Mouse (Mus musculus) midbrain, embryonic 12.5 days (tissue): Measurements from ENCODE around the gene Chrdl2. TPM values are rescaled to one million over a fixed set of nuclear protein-coding genes. Genes with fewer than 3 reads are reported as not detected.
A peak's percentile ranks its signal among the peaks of the same experiment; 100 is the strongest.
"Not testable (repeated sequence)": the region's sequence is repeated elsewhere in the genome, so short reads cannot be mapped to it uniquely, and the experiment has no call there.

Experiments
- ATAC-seq: fragments of 200-750 bp; cut with Nextera tagmentation; 2 replicates; pipeline ENCODE4 v1.8.0; 2017; ENCODE audit warnings: low read depth, moderate TSS enrichment, moderate library complexity; ENCODE audit not compliant: low FRiP score
- H3K27ac ChIP-seq: fragments of 300-500 bp; sonication (generic); replicated peaks from 2 replicates; pipeline ENCODE4 v1.5.1; 2016; ENCODE audit warnings: mild to moderate bottlenecking
- H3K27me3 ChIP-seq: fragments of 300-500 bp; sonication (generic); 2 replicates; pipeline ENCODE4 v1.6.1; 2016; ENCODE audit warnings: mild to moderate bottlenecking
- H3K36me3 ChIP-seq: fragments of 300-500 bp; sonication (generic); 2 replicates; pipeline ENCODE4 v1.6.1; 2016
- H3K4me1 ChIP-seq: fragments of 300-500 bp; sonication (generic); 2 replicates; pipeline ENCODE4 v1.6.1; 2016
- H3K4me2 ChIP-seq: fragments of 300-500 bp; sonication (generic); replicated peaks from 2 replicates; pipeline ENCODE4 v1.6.1; 2016; ENCODE audit warnings: mild to moderate bottlenecking, moderate library complexity
- H3K4me3 ChIP-seq: fragments of 300-500 bp; sonication (generic); 2 replicates; pipeline ENCODE4 v1.5.1; 2016; ENCODE audit warnings: mild to moderate bottlenecking
- H3K9ac ChIP-seq: fragments of 300-500 bp; sonication (generic); replicated peaks from 2 replicates; pipeline ENCODE4 v1.6.1; 2016; ENCODE audit warnings: mild to moderate bottlenecking, moderate library complexity
- H3K9me3 ChIP-seq: fragments of 300-500 bp; sonication (generic); 2 replicates; pipeline ENCODE4 v1.6.1; 2016; ENCODE audit warnings: mild to moderate bottlenecking
- WGBS: fragments of 180-500 bp; shearing (Covaris S2); methylation state at CpG from one replicate; pipeline ENCODE4 v1.1.7; 2016; 5-methylcytosine and 5-hydroxymethylcytosine counted together
- polyA plus RNA-seq: library from polyadenylated mRNA; unstranded; fragments of >200 nt; fragmentation: Nextera tagmentation; extraction: Ambion mirVana; gene quantifications from 2 replicates; pipeline ENCODE4 v1.2.1, GENCODE M21; 2016

Gene Chrdl2
- not detected in 2 replicates for polyA plus RNA-seq

DNA sequence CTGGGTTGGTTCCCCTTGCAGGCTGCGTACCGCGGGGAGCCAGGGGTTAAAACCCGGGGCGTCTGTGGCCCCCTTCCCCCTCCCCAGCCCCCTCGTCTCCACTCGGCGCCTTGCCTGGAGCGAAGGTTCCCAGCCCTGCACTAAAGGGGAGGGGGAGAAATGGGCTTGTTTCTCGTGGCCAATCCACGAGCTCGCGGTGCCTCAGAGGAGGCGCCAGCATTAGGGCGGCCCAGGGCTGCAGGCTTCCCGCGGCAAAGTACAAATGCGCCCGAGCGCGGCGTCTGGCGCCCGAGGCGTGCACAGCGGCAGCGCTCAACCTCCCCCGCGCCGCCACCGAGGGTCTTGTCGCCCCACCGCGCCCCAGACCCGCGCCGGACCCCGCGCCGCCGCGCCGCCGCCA is at the start of gene Chrdl2:
Gene Chrdl2, plus strand, starts transcription at position 383 of the 400 bp plus-strand sequence.
- no peak within 1 kb of the TSS for H3K27ac ChIP-seq
- peaks cover 11% of the 10 kb centered on the region for H3K4me1 ChIP-seq
- 1% methylated on average over 23 of the region's 44 CpGs for WGBS
- H3K9ac ChIP-seq: peak within 1 kb of the TSS; percentile 45
- H3K27me3 ChIP-seq: peaks cover 71% of the 10 kb centered on the region
- peak within 1 kb of the TSS; percentile 78 for H3K4me2 ChIP-seq
- no peaks in the 10 kb centered on the region for H3K36me3 ChIP-seq
- peak; percentile 76; the same call in 1 of the 2 replicates for ATAC-seq
- peak within 1 kb of the TSS; percentile 46 for H3K4me3 ChIP-seq
- no peaks in the 10 kb centered on the region for H3K9me3 ChIP-seq

DNA sequence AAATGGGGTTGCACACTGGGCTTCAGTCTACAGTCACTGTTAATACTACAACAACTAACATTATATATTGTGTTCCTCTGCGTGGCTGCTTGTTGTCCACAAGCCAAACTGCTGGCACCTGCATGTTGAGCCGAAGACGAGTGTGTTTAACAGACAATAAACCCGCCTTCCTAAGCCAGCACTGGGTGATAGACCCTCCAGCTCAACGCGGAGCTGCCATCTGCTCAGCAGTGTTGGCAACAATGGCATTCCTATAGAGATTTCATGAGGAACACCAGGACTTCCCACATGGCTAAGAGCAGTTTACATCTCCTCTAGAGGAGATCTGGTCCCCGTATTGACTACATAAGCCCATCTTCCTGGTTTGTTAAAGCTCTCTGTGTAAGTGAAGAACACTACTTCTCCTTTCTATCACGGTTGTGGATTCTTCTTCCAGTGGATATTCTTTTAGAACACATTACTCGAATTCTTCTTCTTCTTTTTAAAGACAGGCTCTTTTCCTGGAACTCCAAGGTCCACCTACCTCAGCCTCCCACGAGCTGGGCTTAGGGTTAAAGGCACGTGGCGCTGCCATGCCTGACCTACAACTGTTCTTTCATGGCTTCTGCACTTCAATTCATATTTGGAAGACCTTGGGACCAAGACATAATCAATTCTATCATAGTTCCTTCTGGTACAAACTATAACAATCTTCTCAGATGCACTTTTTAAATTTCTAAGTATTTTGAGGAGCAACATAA is 48.6 kb upstream of the Chrdl2 start:
- H3K4me3 ChIP-seq: no peak overlapping the region
- ATAC-seq: no peak
- H3K27me3 ChIP-seq: no peaks in the 10 kb centered on the region
- H3K9me3 ChIP-seq: no peaks in the 10 kb centered on the region
- no peak overlapping the region for H3K4me2 ChIP-seq
- 83% methylated on average over 12 of the region's 12 CpGs for WGBS
- no peaks in the 10 kb centered on the region for H3K4me1 ChIP-seq
- H3K36me3 ChIP-seq: no peaks in the 10 kb centered on the region
- no peak overlapping the region for H3K9ac ChIP-seq
- no peak overlapping the region for H3K27ac ChIP-seq

DNA sequence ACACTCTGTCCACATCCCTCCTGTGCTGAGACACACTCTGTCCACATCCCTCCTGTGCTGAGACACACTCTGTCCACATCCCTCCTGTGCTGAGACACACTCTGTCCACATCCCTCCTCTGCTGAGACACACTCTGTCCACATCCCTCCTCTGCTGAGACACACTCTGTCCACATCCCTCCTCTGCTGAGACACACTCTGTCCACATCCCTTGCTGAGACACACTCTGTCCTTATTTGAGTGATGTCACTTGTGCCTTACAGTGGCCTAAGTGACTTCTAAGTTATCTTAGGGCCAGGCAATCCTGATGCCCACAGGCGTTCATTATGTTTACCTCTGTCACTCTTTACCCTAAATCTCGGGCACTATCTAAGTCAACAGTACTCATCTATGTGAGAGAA is 45.4 kb upstream of the Chrdl2 start:
- not testable (repeated sequence) for H3K4me2 ChIP-seq, H3K9me3 ChIP-seq, ATAC-seq, H3K27me3 ChIP-seq, H3K36me3 ChIP-seq, H3K4me3 ChIP-seq, H3K27ac ChIP-seq, H3K9ac ChIP-seq
- H3K4me1 ChIP-seq: peaks cover 12% of the 10 kb centered on the region
- 96% methylated on average over 2 of the region's 2 CpGs for WGBS

DNA sequence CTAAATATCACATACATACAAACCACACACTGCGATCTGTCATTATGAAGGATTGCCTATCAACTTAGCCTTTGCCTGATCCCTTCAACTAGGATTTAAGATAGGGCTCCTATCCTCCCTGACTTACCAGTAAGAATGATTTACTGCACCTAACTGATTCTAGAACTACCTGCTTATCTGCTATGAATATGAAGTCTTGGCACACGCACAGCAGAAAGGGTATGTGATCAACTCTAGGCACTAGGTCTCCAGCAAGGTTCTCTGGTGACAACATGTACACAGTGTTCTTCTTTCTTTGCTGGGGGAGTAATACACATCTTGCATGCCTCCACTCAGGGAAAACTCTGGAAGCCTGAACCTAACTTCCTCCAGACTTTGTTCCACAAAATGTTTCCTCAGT is 44.5 kb upstream of the Chrdl2 start:
- 94% methylated on average over 2 of the region's 2 CpGs for WGBS
- H3K27me3 ChIP-seq: no peaks in the 10 kb centered on the region

DNA sequence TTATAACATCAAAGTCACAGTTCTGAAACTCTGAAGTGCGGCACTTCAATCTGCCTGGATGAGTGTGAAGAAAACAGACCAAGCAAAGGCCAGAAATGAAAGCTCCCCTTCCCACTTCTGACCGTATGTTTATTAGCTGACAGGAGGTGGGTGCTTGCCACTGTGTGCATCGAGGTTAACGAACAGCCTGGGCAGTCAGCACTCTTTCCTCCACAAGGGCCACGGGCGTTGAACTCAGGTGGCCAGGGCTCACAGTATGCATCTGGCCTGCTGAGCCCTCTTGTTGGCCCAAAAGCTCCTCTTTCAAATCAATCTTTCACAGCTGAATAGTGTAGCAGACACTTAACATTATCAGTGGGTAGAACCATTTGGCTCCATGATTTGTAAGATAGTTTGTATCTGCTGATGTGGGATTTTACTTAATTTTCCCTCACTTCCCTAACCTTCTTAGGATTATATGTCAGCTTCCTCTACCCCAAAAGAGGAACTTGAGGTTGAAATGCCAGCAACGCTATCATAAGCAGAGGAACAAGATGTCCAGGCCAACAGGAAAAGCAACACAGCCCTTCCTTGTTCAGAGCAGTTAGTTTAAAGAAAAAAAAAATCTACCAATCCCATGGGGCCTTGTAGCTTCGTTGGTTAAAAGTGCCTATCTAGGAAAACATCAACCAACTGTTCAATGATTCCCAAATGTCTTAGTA is 43.3 kb upstream of the Chrdl2 start:
- 83% methylated on average over 8 of the region's 8 CpGs for WGBS
- no peak for ATAC-seq
- H3K36me3 ChIP-seq: no peaks in the 10 kb centered on the region

More for the DNA sequence above, 44.5 kb upstream of the Chrdl2 start:
- Histone ChIP-seq H3K4me1 (peaks cover 22% of the 10 kb centered on the region), H3K4me3 (no peak overlapping the region), H3K9me3 (no peaks in the 10 kb centered on the region), H3K36me3 (no peaks in the 10 kb centered on the region), H3K9ac (no peak overlapping the region), H3K27ac (no peak overlapping the region), H3K4me2 (no peak overlapping the region)
- ATAC-seq: no peak

GRCm38 (mm10) chr7:99963237-99963860 is 42.6 kb upstream of the Chrdl2 start:
- Histone ChIP-seq H3K4me3 (no peak overlapping the region), H3K4me2 (no peak overlapping the region), H3K9me3 (no peaks in the 10 kb centered on the region), H3K9ac (no peak overlapping the region), H3K36me3 (no peaks in the 10 kb centered on the region), H3K27me3 (no peaks in the 10 kb centered on the region), H3K4me1 (peaks cover 35% of the 10 kb centered on the region), H3K27ac (no peak overlapping the region)
- WGBS: 88% methylated on average over 3 of the region's 3 CpGs
- ATAC-seq: no peak

More for the DNA sequence above, 43.3 kb upstream of the Chrdl2 start:
- Histone ChIP-seq H3K4me3 (no peak overlapping the region), H3K4me2 (no peak overlapping the region), H3K4me1 (peaks cover 32% of the 10 kb centered on the region), H3K27me3 (no peaks in the 10 kb centered on the region), H3K9me3 (no peaks in the 10 kb centered on the region), H3K9ac (no peak overlapping the region), H3K27ac (no peak overlapping the region)

DNA sequence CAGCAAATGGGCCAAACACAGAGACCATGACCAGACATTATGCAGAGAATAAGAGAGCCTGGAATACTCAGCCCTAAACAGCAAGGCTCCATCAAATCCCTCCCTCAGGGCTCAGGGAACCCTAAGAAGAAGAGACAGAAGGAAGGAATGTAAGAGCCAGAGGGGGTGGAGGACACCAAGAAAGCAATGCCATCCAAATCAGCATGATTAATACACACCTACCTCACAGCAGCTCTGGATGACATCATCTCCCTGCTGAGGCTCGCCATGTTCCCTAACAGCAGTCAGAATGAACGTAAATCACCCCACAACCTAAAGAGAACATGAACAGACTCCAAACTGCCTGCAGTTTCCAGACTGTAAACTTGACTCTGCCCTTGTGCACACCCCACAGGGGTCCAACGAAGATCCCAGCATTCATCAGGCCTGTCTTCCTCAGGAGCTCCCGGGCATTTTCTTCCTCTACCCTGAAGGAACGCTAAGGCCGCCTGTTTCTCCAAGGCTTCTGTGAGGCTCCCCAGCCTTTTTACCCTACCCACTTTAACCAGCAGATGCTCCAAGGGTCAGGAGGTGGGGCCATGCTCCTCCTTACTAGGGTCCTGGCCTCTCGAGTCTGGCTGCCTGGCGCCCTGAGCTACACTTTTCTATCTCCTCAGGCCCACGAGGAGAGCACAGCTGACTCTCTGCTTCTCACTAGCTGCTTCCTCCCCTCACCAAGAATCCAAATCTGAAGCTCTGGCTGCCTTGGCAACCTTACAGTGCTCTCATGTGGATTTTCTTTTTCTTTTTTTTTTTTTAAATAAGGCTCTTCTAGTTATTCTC is 40.7 kb upstream of the Chrdl2 start:
- Histone ChIP-seq H3K27me3 (no peaks in the 10 kb centered on the region), H3K4me2 (peak overlapping the region; percentile 18), H3K9me3 (no peaks in the 10 kb centered on the region), H3K9ac (no peak overlapping the region; the same call in 1 of the 2 replicates), H3K36me3 (no peaks in the 10 kb centered on the region), H3K4me1 (peaks cover 50% of the 10 kb centered on the region), H3K27ac (peak overlapping the region; percentile 46), H3K4me3 (no peak overlapping the region)
- no peak for ATAC-seq
- 35% methylated on average over 9 of the region's 9 CpGs for WGBS

- no peak for ATAC-seq
- WGBS: 42% methylated on average over 9 of the region's 9 CpGs
- no peak overlapping the region for H3K4me2 ChIP-seq
- no peaks in the 10 kb centered on the region for H3K9me3 ChIP-seq
- H3K27ac ChIP-seq: peak overlapping the region; percentile 70
- H3K9ac ChIP-seq: no peak overlapping the region; the same call in 1 of the 2 replicates
- no peaks in the 10 kb centered on the region for H3K36me3 ChIP-seq
- H3K27me3 ChIP-seq: no peaks in the 10 kb centered on the region
- H3K4me3 ChIP-seq: no peak overlapping the region
- H3K4me1 ChIP-seq: peaks cover 53% of the 10 kb centered on the region
These were observed 39.8 kb upstream of the Chrdl2 start for GRCm38 (mm10) chr7:99966011-99966721.

- no peaks in the 10 kb centered on the region for H3K27me3 ChIP-seq
- no peak for ATAC-seq
- no peak overlapping the region for H3K9ac ChIP-seq
- 83% methylated on average over 4 of the region's 4 CpGs for WGBS
- H3K27ac ChIP-seq: no peak overlapping the region
- H3K4me3 ChIP-seq: no peak overlapping the region
- peaks cover 74% of the 10 kb centered on the region for H3K4me1 ChIP-seq
- H3K36me3 ChIP-seq: no peaks in the 10 kb centered on the region
- H3K4me2 ChIP-seq: no peak overlapping the region
- no peaks in the 10 kb centered on the region for H3K9me3 ChIP-seq
These were observed 36.8 kb upstream of the Chrdl2 start for GRCm38 (mm10) chr7:99969151-99969550.

- Histone ChIP-seq H3K4me3 (no peak overlapping the region), H3K4me2 (no peak overlapping the region), H3K27ac (no peak overlapping the region), H3K9me3 (no peaks in the 10 kb centered on the region), H3K27me3 (no peaks in the 10 kb centered on the region), H3K4me1 (peaks cover 58% of the 10 kb centered on the region), H3K9ac (no peak overlapping the region), H3K36me3 (no peaks in the 10 kb centered on the region)
- ATAC-seq: no peak
- WGBS: 73% methylated on average over 2 of the region's 2 CpGs
These were observed 34.0 kb upstream of the Chrdl2 start for GRCm38 (mm10) chr7:99971926-99972325.

DNA sequence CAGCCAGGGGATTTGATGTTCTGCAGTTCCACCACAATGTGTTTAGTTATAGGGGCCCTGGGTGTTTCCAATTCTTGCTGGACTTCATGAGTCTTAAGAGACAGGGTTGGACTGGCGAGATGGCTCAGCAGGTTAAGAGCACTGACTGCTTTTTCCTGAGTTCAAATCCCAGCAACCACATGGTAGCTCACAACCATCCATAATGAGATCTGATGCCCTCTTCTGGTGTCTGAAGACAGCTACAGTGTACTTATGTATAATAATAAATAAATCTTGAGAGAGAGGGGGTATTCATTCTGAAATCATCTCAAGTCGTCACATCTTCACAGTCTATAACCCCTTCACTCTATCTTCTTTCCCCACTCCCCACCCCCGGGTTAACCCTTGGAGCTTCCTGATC is 33.1 kb upstream of the Chrdl2 start:
- not testable (repeated sequence) for H3K9me3 ChIP-seq, H3K36me3 ChIP-seq, ATAC-seq, H3K4me2 ChIP-seq, H3K27me3 ChIP-seq, H3K4me3 ChIP-seq, H3K9ac ChIP-seq
- WGBS: 76% methylated on average over 3 of the region's 3 CpGs
- Histone ChIP-seq H3K4me1 (peaks cover 52% of the 10 kb centered on the region), H3K27ac (0 out of 2 replicates have a peak overlapping the region, but pooled peaks have one; percentile 20)
